ENCODE assay signal across 14 mouse cellular contexts in the genomic region with DNA sequence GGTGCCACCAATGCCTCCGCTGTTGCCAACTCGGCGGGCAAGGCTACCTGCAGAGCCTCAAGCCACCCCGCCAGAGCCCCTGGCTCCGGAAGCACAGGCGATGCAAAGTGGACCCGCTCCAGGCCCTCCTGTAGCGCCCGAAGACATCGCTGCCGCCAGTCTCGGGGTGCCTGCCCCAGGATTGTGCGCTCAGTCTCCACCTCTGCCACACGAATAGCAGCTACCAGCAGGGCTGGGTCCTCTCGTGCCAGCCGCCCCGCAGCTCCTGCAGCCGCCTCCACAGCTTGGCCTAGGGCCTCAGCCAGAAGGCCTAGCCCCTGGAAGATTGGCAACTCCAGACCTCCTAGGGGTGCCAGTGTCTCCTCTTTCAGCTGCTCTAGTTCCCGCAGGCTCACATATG. TPM values are rescaled to one million over a fixed set of nuclear protein-coding genes. Genes with fewer than 3 reads are reported as not detected.
DNase-seq lines count a peak whose midpoint lies in the region; ATAC-seq and TF ChIP-seq lines count a peak whose summit lies in the region.
"Had no signal": no experiment of that assay in that cellular context is flagged by ENCODE, and none has a peak within 500 bp of the region (broad histone marks: within the 10 kb centered on the region; RNA-seq: fewer than 3 reads in every experiment).

No protein-coding gene starts in this region.

- TF ChIP-seq CTCF in left cerebral cortex, adult 2 months (IDR thresholded peaks at IDR 0.05) = no peak

- H3K4me3 ChIP-seq in left cerebral cortex, adult 2 months = no peak overlapping the region
- H3K4me3 ChIP-seq in forebrain, embryonic 12.5 days (replicated peaks) = no peak overlapping the region
- H3K4me3 ChIP-seq: gastrocnemius, adult 2 months; hindbrain, embryonic 10.5 days had no signal

- H3K27ac ChIP-seq in left cerebral cortex, adult 2 months = no peak overlapping the region
- H3K27ac ChIP-seq in forebrain, embryonic 12.5 days = no peak overlapping the region
- H3K27ac ChIP-seq: gastrocnemius, adult 2 months; hindbrain, embryonic 10.5 days; macrophage had no signal

- H3K27me3 ChIP-seq in forebrain, embryonic 12.5 days = peaks cover 34% of the 10 kb centered on the region

- intact Hi-C loops in left cerebral cortex, postnatal 4 days (cut with DNase I) = no loop called here
- intact Hi-C loops in left cerebral cortex, adult 2 months (cut with DNase I) = no loop called here

- H3K9me3 ChIP-seq in forebrain, embryonic 12.5 days = no peaks in the 10 kb centered on the region
- H3K9me3 ChIP-seq: hindbrain, embryonic 10.5 days had no signal

- DNase-seq in left cerebral cortex, postnatal 4 days = peak; percentile 75
- DNase-seq in left cerebral cortex, adult 2 months (ENCODE audit: extremely low spot score in 1 of 2, low spot score in 2 of 2) = no peak
- DNase-seq in ZHBTc4 (ENCODE audit: low read depth, low spot score) = peak; percentile 46
- DNase-seq in cerebellum, adult 9-10 months = peak; percentile 88
- DNase-seq in testis, postnatal 10 days (ENCODE audit: low spot score) = peak; percentile 47
- no peak for DNase-seq in adrenal gland, postnatal 10 days
- DNase-seq: gastrocnemius, adult 2 months; lung, adult 2 months; midbrain, embryonic 14.5 days had no signal

- peaks cover 31% of the 10 kb centered on the region for H3K4me1 ChIP-seq in forebrain, embryonic 12.5 days

- H3K9ac ChIP-seq in forebrain, embryonic 12.5 days = no peak overlapping the region

- ATAC-seq in forebrain, embryonic 12.5 days (ENCODE audit: low FRiP score) = no peak
- ATAC-seq: forebrain, embryonic 16.5 days had no signal

- WGBS in forebrain, embryonic 12.5 days = 78% methylated on average over 19 of the region's 19 CpGs

- no peak overlapping the region for H3K4me2 ChIP-seq in forebrain, embryonic 12.5 days
- H3K4me2 ChIP-seq: liver, embryonic 11.5 days had no signal

- no peaks in the 10 kb centered on the region for H3K36me3 ChIP-seq in forebrain, embryonic 12.5 days (replicated peaks)

RNA-seq across cellular contexts. Expression of a gene that starts 2.5 kb away (rescaled TPM):
- total RNA-seq in left cerebral cortex, postnatal 4 days (2021) = 1 to 10 TPM; 6.0 to 7.2 TPM
- total RNA-seq in left cerebral cortex, adult 2 months (2021) = 1 to 10 TPM; 1.1 to 2.2 TPM
- polyA plus RNA-seq in forebrain, embryonic 12.5 days (2016; fragmentation: Nextera tagmentation; extraction: Ambion mirVana) = 10.4 and 11.2 TPM in 2 replicates
- total RNA-seq in adrenal gland, postnatal 10 days (2021) = 10 to 100 TPM; 14.2 to 22.8 TPM
- polyA plus RNA-seq: macrophage had no signal

RNA-seq across cellular contexts. Expression of a gene that starts 3.7 kb away (rescaled TPM):
- total RNA-seq in left cerebral cortex, postnatal 4 days (2021) = 100 to 1,000 TPM; 183 TPM
- total RNA-seq in left cerebral cortex, adult 2 months (2021) = 10 to 100 TPM; 28.0 to 30.0 TPM
- 47.6 and 53.0 TPM in 2 replicates for polyA plus RNA-seq in forebrain, embryonic 12.5 days (2016; fragmentation: Nextera tagmentation; extraction: Ambion mirVana)
- 1 to 10 TPM; 4.8 to 6.9 TPM for total RNA-seq in adrenal gland, postnatal 10 days (2021)

RNA-seq across cellular contexts. Expression of a gene that starts 4.1 kb away (rescaled TPM):
- total RNA-seq in left cerebral cortex, postnatal 4 days (2021) = 10 to 100 TPM; 33.7 to 33.8 TPM
- 10 to 100 TPM; 36.4 to 39.3 TPM for total RNA-seq in left cerebral cortex, adult 2 months (2021)
- polyA plus RNA-seq in forebrain, embryonic 12.5 days (2016; fragmentation: Nextera tagmentation; extraction: Ambion mirVana) = 79.1 and 80.1 TPM in 2 replicates
- total RNA-seq in adrenal gland, postnatal 10 days (2021) = 10 to 100 TPM; 36.3 to 41.6 TPM

RNA-seq across cellular contexts. Expression of a gene that starts 12.0 kb away (rescaled TPM):
- 1 to 10 TPM in 1 of 2 experiments, under 1 TPM in 1; 0.85 to 1.1 TPM for total RNA-seq in left cerebral cortex, postnatal 4 days (2021)
- 1 to 10 TPM; 1.4 to 1.9 TPM for total RNA-seq in left cerebral cortex, adult 2 months (2021)
- 1.3 and 1.4 TPM in 2 replicates for polyA plus RNA-seq in forebrain, embryonic 12.5 days (2016; fragmentation: Nextera tagmentation; extraction: Ambion mirVana)
- total RNA-seq in adrenal gland, postnatal 10 days (2021) = 1 to 10 TPM; 6.1 to 6.2 TPM

RNA-seq across cellular contexts. Expression of a gene that starts 17.5 kb away (rescaled TPM):
- 1 to 10 TPM; 1.1 to 1.5 TPM for total RNA-seq in left cerebral cortex, postnatal 4 days (2021)
- 10 to 100 TPM in 1 of 2 experiments, 1 to 10 TPM in 1; 8.9 to 10.4 TPM for total RNA-seq in left cerebral cortex, adult 2 months (2021)
- 3.3 TPM in 2 replicates for polyA plus RNA-seq in forebrain, embryonic 12.5 days (2016; fragmentation: Nextera tagmentation; extraction: Ambion mirVana)
- 10 to 100 TPM in 1 of 2 experiments, 1 to 10 TPM in 1; 9.4 to 13.1 TPM for total RNA-seq in adrenal gland, postnatal 10 days (2021)

Comparison
In these comparisons a context has a peak if more than half of its experiments do, and no peak if none do; other contexts are left out.
1. DNase-seq: peak in left cerebral cortex, postnatal 4 days (single experiment), ZHBTc4 (single experiment), cerebellum, adult 9-10 months (single experiment) and testis, postnatal 10 days (single experiment); none in left cerebral cortex, adult 2 months (0 of 2) and adrenal gland, postnatal 10 days (single experiment).
2. RNA of a gene that starts 3.7 kb away (total RNA-seq): 183 TPM in left cerebral cortex, postnatal 4 days; 28.0 to 30.0 TPM in left cerebral cortex, adult 2 months and 4.8 to 6.9 TPM in adrenal gland, postnatal 10 days; every median in the first group is over 4 times any median in the second.